Mouse (Mus musculus) heart, adult 11 months (tissue): ENCODE data around the gene Zbtb41.
"Not testable (repeated sequence)": the region's sequence is repeated elsewhere in the genome, so short reads cannot be mapped to it uniquely, and the experiment has no call there.

Experiments
- DNase-seq: peaks from one replicate; pipeline ENCODE4 v3.0.0; 2022

Zbtb41 gene

GRCm38 (mm10) chr1:139421875-139422791 is at the start of gene Zbtb41:
TSS of gene Zbtb41 (plus strand) at chr1:139422288.
- peak; percentile 99 for DNase-seq

- no peak for DNase-seq
Observed at GRCm38 (mm10) chr1:139375900-139376299, 46.2 kb upstream of the Zbtb41 start.

GRCm38 (mm10) chr1:139376638-139377286 is 45.3 kb upstream of the Zbtb41 start, which contains the start of gene Crb1:
TSS of gene Crb1 (minus strand) at chr1:139377100.
- no peak for DNase-seq

GRCm38 (mm10) chr1:139378861-139379620 is 43.0 kb upstream of the Zbtb41 start:
- no peak for DNase-seq

GRCm38 (mm10) chr1:139379621-139379984 is 42.5 kb upstream of the Zbtb41 start:
- no peak for DNase-seq

GRCm38 (mm10) chr1:139391747-139392146 is 30.3 kb upstream of the Zbtb41 start:
- no peak for DNase-seq

- no peak for DNase-seq
Observed at GRCm38 (mm10) chr1:139396589-139396988, 25.5 kb upstream of the Zbtb41 start.

GRCm38 (mm10) chr1:139405766-139406165 is 16.3 kb upstream of the Zbtb41 start:
- no peak for DNase-seq

GRCm38 (mm10) chr1:139407701-139408100 is 14.4 kb upstream of the Zbtb41 start:
- DNase-seq = no peak

- not testable (repeated sequence) for DNase-seq
Observed at GRCm38 (mm10) chr1:139412365-139412764, 9.7 kb upstream of the Zbtb41 start.

- peak; percentile 39 for DNase-seq
Observed at GRCm38 (mm10) chr1:139413465-139413864, 8.6 kb upstream of the Zbtb41 start.

- no peak for DNase-seq
Observed at GRCm38 (mm10) chr1:139421521-139421874, 590 bp upstream of the Zbtb41 start.

- no peak for DNase-seq
Observed at GRCm38 (mm10) chr1:139422941-139423340, 853 bp downstream of the Zbtb41 start.

GRCm38 (mm10) chr1:139423931-139424330 is 1.8 kb downstream of the Zbtb41 start:
- no peak for DNase-seq

GRCm38 (mm10) chr1:139425006-139425405 is 2.9 kb downstream of the Zbtb41 start:
- DNase-seq = no peak

GRCm38 (mm10) chr1:139438373-139438772 is 16.3 kb downstream of the Zbtb41 start:
- no peak for DNase-seq

GRCm38 (mm10) chr1:139443103-139443502 is 21.0 kb downstream of the Zbtb41 start:
- DNase-seq = not testable (repeated sequence)

- DNase-seq = peak; percentile 100
Observed at GRCm38 (mm10) chr1:139454340-139455225, 32.5 kb downstream of the Zbtb41 start, which contains the start of gene Aspm. TSS of gene Aspm (plus strand) at chr1:139454772.

GRCm38 (mm10) chr1:139455226-139455869 is 33.3 kb downstream of the Zbtb41 start:
- peak; percentile 90 for DNase-seq

- no peak for DNase-seq
Observed at GRCm38 (mm10) chr1:139460807-139461206, 38.7 kb downstream of the Zbtb41 start.

GRCm38 (mm10) chr1:139465936-139466335 is 43.8 kb downstream of the Zbtb41 start:
- no peak for DNase-seq

- no peak for DNase-seq
Observed at GRCm38 (mm10) chr1:139478898-139479297, 56.8 kb downstream of the Zbtb41 start.
